Mouse (Mus musculus) ES-Bruce4 (cell line): Measurements from ENCODE around the gene Sipa1l2.

Experiments used
- CTCF ChIP-seq: IDR thresholded peaks from one replicate; pipeline ENCODE4 v1.8.1; 2011; ENCODE audit warnings: low read depth, low read length
- EP300 ChIP-seq: IDR thresholded peaks from 2 replicates; pipeline ENCODE4 v1.6.1; 2011; ENCODE audit warnings: low read depth, low read length; ENCODE audit not compliant: insufficient read depth
- POLR2A ChIP-seq: IDR thresholded peaks from one replicate; pipeline ENCODE4 v1.8.1; 2011; ENCODE audit warnings: low read length; ENCODE audit not compliant: insufficient read depth

DNA sequence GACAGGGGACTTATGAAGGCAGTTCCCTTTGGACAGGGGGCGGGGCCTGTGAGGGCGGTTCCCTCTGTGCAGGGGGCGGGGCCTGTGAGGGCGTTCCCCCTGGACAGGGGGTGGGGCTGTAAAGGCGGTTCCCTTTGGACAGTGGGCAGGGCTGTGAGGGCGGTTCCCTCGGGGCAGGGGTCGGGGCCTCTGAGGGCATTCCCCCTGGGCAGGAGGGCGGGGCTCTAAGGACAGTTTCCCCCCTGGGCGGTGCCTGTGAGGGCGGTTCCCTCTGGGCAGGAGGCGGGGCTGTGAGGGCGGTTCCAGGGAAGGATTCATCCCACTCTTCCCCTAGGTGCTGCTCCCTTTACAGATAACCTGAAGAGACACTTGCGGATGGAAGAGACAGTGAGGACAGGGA, 171.6 kb downstream of the Sipa1l2 start:
- TF ChIP-seq POLR2A (no peak), CTCF (no peak), EP300 (peak; percentile 70; the same call in 1 of the 2 replicates)
